Mouse (Mus musculus): ENCODE data around the gene Myl4.

- TF ChIP-seq ZNF384 (IDR thresholded peaks at IDR 0.05; ENCODE audit: low read depth, low read length) (no peak), ZC3H11A (IDR thresholded peaks at IDR 0.05; ENCODE audit: borderline replicate concordance, low read depth, low read length) (no peak), CHD2 (IDR thresholded peaks at IDR 0.05; ENCODE audit: low read depth, low read length) (no peak)
These were observed at the start of gene Myl4, which contains the start of gene Cdc27 for GRCm38 (mm10) chr11:104550406-104550974.
